Mouse (Mus musculus) embryonic facial prominence, embryonic 14.5 days (tissue): ENCODE results near the gene Lrrc25. TPM values are rescaled to one million over a fixed set of nuclear protein-coding genes. Genes with fewer than 3 reads are reported as not detected.
A peak's percentile ranks its signal among the peaks of the same experiment; 100 is the strongest.

Experiments used
- ATAC-seq: fragments of 200-750 bp; cut with Nextera tagmentation; 2 replicates; pipeline ENCODE4 v1.8.0; 2017; ENCODE audit warnings: low read depth, moderate number of reproducible peaks, moderate TSS enrichment
- DNase-seq: peaks from one replicate; pipeline ENCODE4 v3.0.0-alpha.2; 2015; ENCODE audit warnings: low spot score
- H3K27ac ChIP-seq: fragments of 300-500 bp; sonication (generic); replicated peaks from 2 replicates; pipeline ENCODE4 v1.5.1; 2014; ENCODE audit warnings: low read depth, mild to moderate bottlenecking, low read length, moderate library complexity
- H3K27me3 ChIP-seq: fragments of 300-500 bp; sonication (generic); replicated peaks from 2 replicates; pipeline ENCODE4 v1.6.1; 2014; ENCODE audit warnings: low read length; ENCODE audit not compliant: control insufficient read depth, insufficient read depth
- H3K36me3 ChIP-seq: fragments of 300-500 bp; sonication (generic); 2 replicates; pipeline ENCODE4 v1.6.1; 2014; ENCODE audit warnings: low read length, mixed read lengths; ENCODE audit not compliant: control insufficient read depth, insufficient read depth
- H3K4me1 ChIP-seq: fragments of 300-500 bp; sonication (generic); 2 replicates; pipeline ENCODE4 v1.6.1; 2014; ENCODE audit warnings: antibody characterized with exemption, low read length; ENCODE audit not compliant: control insufficient read depth, insufficient read depth
- H3K4me2 ChIP-seq: fragments of 300-500 bp; sonication (generic); 2 replicates; pipeline ENCODE4 v1.6.1; 2014; ENCODE audit warnings: low read depth, mild to moderate bottlenecking, low read length, moderate library complexity, mixed read lengths
- H3K4me3 ChIP-seq: fragments of 300-500 bp; sonication (generic); 2 replicates; pipeline ENCODE4 v1.5.1; 2014; ENCODE audit warnings: low read depth, mild to moderate bottlenecking, low read length
- H3K9ac ChIP-seq: fragments of 300-500 bp; sonication (generic); 2 replicates; pipeline ENCODE4 v1.6.1; 2014; ENCODE audit warnings: low read depth, mild to moderate bottlenecking, low read length, moderate library complexity, mixed read lengths
- H3K9me3 ChIP-seq: fragments of 300-500 bp; sonication (generic); 2 replicates; pipeline ENCODE4 v1.6.1; 2016; ENCODE audit warnings: low read length; ENCODE audit not compliant: control insufficient read depth
- WGBS: fragments of 180-500 bp; shearing (Covaris S2); extraction: QIAGEN DNeasy Blood & Tissue Kit; methylation state at CpG from one replicate; pipeline ENCODE4 v1.1.7; 2014; 5-methylcytosine and 5-hydroxymethylcytosine counted together
- polyA plus RNA-seq: library from polyadenylated mRNA; unstranded; fragments of >200 nt; fragmentation: Nextera tagmentation; extraction: Ambion mirVana; gene quantifications from 2 replicates; pipeline ENCODE4 v1.2.1, GENCODE M21; 2014

The Lrrc25 gene
- polyA plus RNA-seq, 1 experiment from 2014 or later: 1.8 TPM

GRCm38 (mm10) chr8:70645501-70646224 is 29.7 kb downstream of the Lrrc25 start:
- H3K4me2 ChIP-seq: no peak overlapping the region
- H3K36me3 ChIP-seq: peaks cover 12% of the 10 kb centered on the region
- H3K27ac ChIP-seq: no peak overlapping the region
- ATAC-seq (no peak), DNase-seq (no peak)
- no peaks in the 10 kb centered on the region for H3K27me3 ChIP-seq
- 58% methylated on average over 17 of the region's 17 CpGs for WGBS
- no peak overlapping the region for H3K4me3 ChIP-seq
- H3K9ac ChIP-seq: no peak overlapping the region
- no peaks in the 10 kb centered on the region for H3K9me3 ChIP-seq
- H3K4me1 ChIP-seq: peaks cover 5% of the 10 kb centered on the region; the same call in 1 of the 2 replicates

DNA sequence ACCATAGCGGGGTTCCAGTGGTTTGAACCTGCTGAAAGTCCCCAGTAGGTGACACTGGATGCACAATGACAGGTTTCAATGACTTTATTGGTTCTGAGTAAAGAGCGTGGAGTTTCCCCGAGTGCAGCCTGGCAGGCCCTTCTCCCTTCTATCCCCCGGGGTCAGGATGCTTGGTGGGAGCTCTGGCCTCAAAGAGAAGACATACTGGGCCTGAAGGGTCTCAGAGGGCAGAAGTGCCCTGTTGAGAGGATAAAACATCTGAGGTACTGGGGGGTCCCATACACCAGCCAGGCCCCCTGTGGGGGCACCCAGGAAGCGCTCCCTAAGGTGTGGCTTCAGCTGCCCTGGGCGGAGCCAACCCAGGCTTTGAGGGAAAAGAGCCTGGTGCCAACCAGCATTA is 30.4 kb downstream of the Lrrc25 start:
- no peak for DNase-seq
- ATAC-seq: no peak
- no peak overlapping the region for H3K27ac ChIP-seq
- no peak overlapping the region for H3K4me2 ChIP-seq
- no peak overlapping the region for H3K9ac ChIP-seq
- no peaks in the 10 kb centered on the region for H3K9me3 ChIP-seq
- peaks cover 5% of the 10 kb centered on the region; the same call in 1 of the 2 replicates for H3K4me1 ChIP-seq
- H3K27me3 ChIP-seq: no peaks in the 10 kb centered on the region
- peaks cover 19% of the 10 kb centered on the region for H3K36me3 ChIP-seq
- no peak overlapping the region for H3K4me3 ChIP-seq
- 74% methylated on average over 6 of the region's 6 CpGs for WGBS

GRCm38 (mm10) chr8:70646775-70647174 is 30.8 kb downstream of the Lrrc25 start:
- peaks cover 23% of the 10 kb centered on the region for H3K36me3 ChIP-seq
- H3K4me2 ChIP-seq: no peak overlapping the region
- H3K9me3 ChIP-seq: no peaks in the 10 kb centered on the region
- H3K27me3 ChIP-seq: no peaks in the 10 kb centered on the region
- DNase-seq: no peak
- ATAC-seq: no peak
- H3K27ac ChIP-seq: no peak overlapping the region
- H3K4me1 ChIP-seq: peaks cover 5% of the 10 kb centered on the region; the same call in 1 of the 2 replicates
- no peak overlapping the region for H3K9ac ChIP-seq
- H3K4me3 ChIP-seq: no peak overlapping the region

DNA sequence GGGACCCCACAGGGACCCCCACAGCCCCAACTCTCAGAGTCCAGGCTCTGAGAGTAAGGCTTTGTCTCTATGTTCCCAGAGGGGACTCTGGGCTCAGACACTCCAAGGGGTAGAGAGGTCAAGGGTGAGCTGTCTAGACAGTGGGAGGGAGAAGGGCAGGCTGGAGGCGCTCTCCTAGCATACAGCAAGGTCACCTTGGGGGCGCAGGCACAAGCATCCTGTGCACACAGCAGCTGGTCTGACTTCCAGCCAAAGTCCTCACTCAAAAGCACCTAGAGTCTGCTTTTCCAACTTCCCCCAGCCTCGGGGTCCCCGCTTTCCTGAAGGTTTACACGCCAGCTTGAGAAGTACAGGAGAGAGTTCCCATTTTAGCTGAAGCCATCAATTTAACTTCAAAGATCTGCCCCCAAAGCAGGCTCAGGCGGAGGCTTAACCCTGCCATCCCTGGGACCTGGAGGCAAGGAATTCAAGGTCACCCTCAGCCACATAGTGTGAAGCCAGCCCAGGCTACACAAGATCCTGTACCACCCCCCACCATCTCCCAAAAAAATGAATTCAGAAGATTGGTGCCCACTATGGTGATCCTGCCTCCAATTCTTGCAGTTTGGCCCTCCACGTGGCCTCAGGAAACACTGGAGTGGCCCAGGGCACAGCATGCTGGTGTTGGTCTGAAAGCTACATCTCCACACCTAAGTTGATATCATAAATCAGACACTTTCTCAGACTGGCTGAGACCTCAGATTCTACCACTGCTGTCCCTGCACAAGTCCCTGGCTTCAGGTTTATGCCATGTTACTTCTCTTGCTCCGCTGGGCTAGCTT is 31.6 kb downstream of the Lrrc25 start:
- DNase-seq (peak; percentile 35), ATAC-seq (peak; percentile 20; the same call in 1 of the 2 replicates)
- H3K27me3 ChIP-seq: no peaks in the 10 kb centered on the region
- no peak overlapping the region for H3K4me3 ChIP-seq
- no peak overlapping the region for H3K4me2 ChIP-seq
- no peaks in the 10 kb centered on the region for H3K9me3 ChIP-seq
- WGBS: 30% methylated on average over 8 of the region's 8 CpGs
- H3K27ac ChIP-seq: peak overlapping the region; percentile 49; the same call in 1 of the 2 replicates
- H3K36me3 ChIP-seq: peaks cover 31% of the 10 kb centered on the region
- H3K9ac ChIP-seq: peak overlapping the region; percentile 28; the same call in 1 of the 2 replicates
- H3K4me1 ChIP-seq: peaks cover 5% of the 10 kb centered on the region; the same call in 1 of the 2 replicates

DNA sequence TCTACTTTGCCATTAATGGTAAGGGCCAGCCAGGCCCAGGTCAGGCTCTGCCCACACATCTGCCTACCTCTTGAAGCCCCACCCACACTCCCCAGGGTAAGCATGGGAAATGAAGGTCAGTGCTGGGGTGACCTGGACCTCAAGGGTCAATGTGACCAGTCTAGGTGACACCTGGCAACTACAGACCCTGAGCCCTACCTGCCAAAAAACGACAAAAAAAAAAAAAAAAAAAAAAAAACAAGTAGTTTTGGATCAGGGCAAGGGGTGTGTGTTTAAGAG is 32.1 kb downstream of the Lrrc25 start:
- DNase-seq (no peak), ATAC-seq (no peak)
- H3K9me3 ChIP-seq: no peaks in the 10 kb centered on the region
- H3K4me3 ChIP-seq: no peak overlapping the region
- H3K4me2 ChIP-seq: no peak overlapping the region
- no peak overlapping the region for H3K9ac ChIP-seq
- H3K36me3 ChIP-seq: peaks cover 35% of the 10 kb centered on the region
- H3K27ac ChIP-seq: no peak overlapping the region
- H3K4me1 ChIP-seq: peaks cover 5% of the 10 kb centered on the region; the same call in 1 of the 2 replicates
- no peaks in the 10 kb centered on the region for H3K27me3 ChIP-seq
- 42% methylated on average over 1 of the region's 1 CpGs for WGBS

GRCm38 (mm10) chr8:70648921-70649320 is 33.0 kb downstream of the Lrrc25 start:
- no peak overlapping the region for H3K4me2 ChIP-seq
- H3K4me1 ChIP-seq: peaks cover 5% of the 10 kb centered on the region; the same call in 1 of the 2 replicates
- H3K4me3 ChIP-seq: no peak overlapping the region
- peak overlapping the region; percentile 1; the same call in 1 of the 2 replicates for H3K27ac ChIP-seq
- WGBS: 56% methylated on average over 3 of the region's 3 CpGs
- H3K36me3 ChIP-seq: peaks cover 36% of the 10 kb centered on the region
- no peak for DNase-seq
- ATAC-seq: no peak
- H3K9ac ChIP-seq: no peak overlapping the region
- no peaks in the 10 kb centered on the region for H3K27me3 ChIP-seq
- no peaks in the 10 kb centered on the region for H3K9me3 ChIP-seq

DNA sequence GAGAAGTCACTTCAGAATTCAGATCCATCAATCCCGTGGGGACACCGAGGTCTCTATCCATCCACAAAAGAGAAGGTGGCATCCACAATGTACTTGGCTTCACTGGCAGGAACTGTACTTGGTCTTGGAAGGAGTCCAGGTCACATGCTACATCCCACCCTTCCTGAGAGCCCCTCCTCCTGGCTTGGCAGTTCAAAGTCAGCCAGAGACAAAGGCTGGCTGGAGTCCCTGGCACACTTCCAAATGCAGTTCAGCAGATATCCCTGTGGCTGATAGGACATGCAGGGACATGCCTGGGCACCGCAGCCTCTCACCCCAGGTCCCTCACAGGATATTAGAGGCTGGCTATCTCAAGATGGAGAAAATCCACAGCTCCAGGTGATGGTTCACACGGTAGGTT is 33.4 kb downstream of the Lrrc25 start:
- H3K27ac ChIP-seq: peak overlapping the region; percentile 7; the same call in 1 of the 2 replicates
- DNase-seq: peak; percentile 95

GRCm38 (mm10) chr8:70650351-70650750 is 34.4 kb downstream of the Lrrc25 start:
- Histone ChIP-seq H3K9ac (no peak overlapping the region), H3K4me2 (no peak overlapping the region), H3K4me3 (no peak overlapping the region), H3K9me3 (no peaks in the 10 kb centered on the region), H3K4me1 (peaks cover 5% of the 10 kb centered on the region; the same call in 1 of the 2 replicates), H3K36me3 (peaks cover 49% of the 10 kb centered on the region), H3K27me3 (no peaks in the 10 kb centered on the region), H3K27ac (no peak overlapping the region)
- DNase-seq (no peak), ATAC-seq (no peak)
- 95% methylated on average over 17 of the region's 17 CpGs for WGBS

More for the DNA sequence above, 33.4 kb downstream of the Lrrc25 start:
- peak; percentile 61 for ATAC-seq
- Histone ChIP-seq H3K27me3 (no peaks in the 10 kb centered on the region), H3K9me3 (no peaks in the 10 kb centered on the region), H3K4me3 (no peak overlapping the region), H3K4me2 (no peak overlapping the region), H3K9ac (no peak overlapping the region), H3K4me1 (peaks cover 5% of the 10 kb centered on the region; the same call in 1 of the 2 replicates), H3K36me3 (peaks cover 40% of the 10 kb centered on the region)
- whole genome bisulfite sequencing: 45% methylated on average over 4 of the region's 4 CpGs
